Mouse (Mus musculus): ENCODE measurements around the gene Ssr2.

GRCm38 (mm10) chr3:88542486-88542885 lies 33.2 kb upstream of the Ssr2 start:
- TF ChIP-seq CTCF (IDR thresholded peaks at IDR 0.05; ENCODE audit: extremely low read depth, insufficient read depth, insufficient read length, insufficient replicate concordance) = no peak
- no peak for TF ChIP-seq POLR2A (IDR thresholded peaks at IDR 0.05; ENCODE audit: low read depth, low read length)
